Mouse (Mus musculus): Measurements from ENCODE around the gene Prepl. TPM values are rescaled to one million over a fixed set of nuclear protein-coding genes. Genes with fewer than 3 reads are reported as not detected.

Gene Prepl
- polyA plus RNA-seq (2012; rRNA removed) = 41.0 and 49.2 TPM in 2 replicates

DNA sequence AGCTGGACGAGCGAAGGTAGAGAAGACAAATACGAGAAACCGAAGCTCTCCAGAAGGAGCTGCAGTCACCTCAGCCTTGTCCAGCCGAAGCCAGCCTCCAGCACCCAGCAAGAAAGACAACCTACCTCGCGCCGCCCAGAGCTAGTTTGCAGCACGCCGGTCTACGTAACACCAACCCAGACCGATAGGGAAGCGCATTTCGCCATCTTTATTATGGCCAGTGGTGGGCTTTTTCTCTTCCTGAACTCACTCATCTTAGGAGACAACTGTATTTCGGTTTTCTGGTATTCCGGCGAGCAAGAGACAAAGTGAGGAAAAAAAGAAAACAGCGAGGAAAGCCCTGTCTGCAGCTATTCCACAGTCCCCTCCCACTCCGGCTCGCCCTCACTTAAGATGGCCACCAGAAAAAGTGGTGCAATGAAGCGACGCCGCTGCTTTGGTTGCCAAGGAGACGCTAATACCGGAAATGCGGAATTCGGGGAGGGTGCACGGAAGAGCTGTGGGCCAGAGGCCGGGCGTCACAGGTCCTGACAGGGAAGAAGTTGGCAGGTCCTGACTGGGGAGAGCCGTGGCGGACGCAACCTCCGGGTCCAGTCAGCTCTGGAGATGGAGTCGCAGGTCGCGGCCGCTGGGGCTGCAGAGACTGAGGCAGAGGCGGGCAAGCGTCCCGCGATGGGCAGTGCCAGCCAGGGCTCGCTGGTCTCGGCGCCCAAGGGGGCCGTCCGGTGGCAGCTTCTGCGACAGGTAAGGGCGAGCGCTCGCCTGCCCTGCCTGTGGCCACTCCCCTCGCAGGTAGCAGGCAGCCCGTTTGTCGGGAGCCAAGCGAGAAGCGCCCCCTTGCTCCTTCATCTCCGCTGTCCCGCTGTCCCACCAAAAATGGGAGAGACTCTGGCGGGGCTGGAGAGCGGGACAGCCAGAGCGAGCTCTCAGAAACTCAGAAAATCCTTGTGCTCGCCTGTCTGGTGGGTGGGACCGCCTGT lies at the start of gene Prepl, which contains the start of gene Camkmt:
Gene Prepl (minus strand): TSS at position 122 of the 980 bp plus-strand sequence.
Gene Camkmt (plus strand): TSS at position 433 of the 980 bp plus-strand sequence.

DNA sequence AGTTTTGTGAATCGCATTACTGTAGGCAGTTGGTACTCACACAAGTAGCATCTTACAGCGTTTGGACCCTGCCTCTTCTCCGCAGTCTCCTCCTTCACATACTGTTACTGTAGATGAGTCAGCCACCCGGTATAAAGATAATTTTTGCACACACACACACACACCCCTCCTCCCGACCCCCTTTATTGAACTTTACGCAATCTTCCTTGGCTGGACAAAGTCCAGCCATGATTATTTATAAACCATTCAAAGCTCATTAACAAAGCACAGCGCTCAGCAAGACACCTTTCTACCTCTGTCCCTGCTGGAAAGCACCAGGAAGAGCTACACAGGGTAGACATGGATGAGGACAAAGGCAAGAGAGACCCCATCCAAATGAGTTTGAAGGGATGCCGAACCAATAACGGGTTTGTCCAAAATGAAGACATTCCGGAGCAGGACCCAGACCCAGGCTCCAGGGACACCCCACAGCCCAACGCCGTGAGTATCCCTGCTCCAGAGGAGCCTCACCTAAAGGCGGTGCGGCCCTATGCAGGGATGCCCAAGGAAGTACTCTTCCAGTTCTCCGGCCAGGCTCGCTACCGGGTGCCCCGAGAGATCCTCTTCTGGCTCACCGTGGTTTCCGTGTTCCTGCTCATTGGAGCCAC lies 61.8 kb downstream of the Prepl start, which contains the start of gene Slc3a1:
Gene Slc3a1 (plus strand): TSS at position 284 of the 647 bp plus-strand sequence.

Other genes with a start within 250 kb of the Prepl start
- 75.3 and 120 TPM in 2 replicates for gene Ppm1b, start 133.5 kb downstream of the Prepl start, polyA plus RNA-seq (2012; rRNA removed)
- 1.5 and 1.7 TPM in 2 replicates for gene Slc3a1, start 61.9 kb downstream of the Prepl start, polyA plus RNA-seq (2012; rRNA removed)
- gene Camkmt, start 311 bp upstream of the Prepl start, polyA plus RNA-seq (2012; rRNA removed) = 4.7 and 4.8 TPM in 2 replicates